Mouse (Mus musculus): ENCODE measurements at regions not wholly inside any gene's neighbourhood (a gene's known extent, or its start where the extent isn't known, plus 50 kb on each side); places are given as distances from the start of the nearest gene placed in this dataset.

- TF ChIP-seq CTCF (IDR thresholded peaks at IDR 0.05; ENCODE audit: borderline replicate concordance, insufficient read depth, low read depth, low read length) = no peak
- TF ChIP-seq POLR2A (IDR thresholded peaks at IDR 0.05; ENCODE audit: borderline replicate concordance, insufficient read depth, low read length) = no peak
Observed at GRCm38 (mm10) chr10:20775731-20776429, 51.0 kb upstream of the Pde7b start.

Measured in cerebellum, adult 2 months (tissue).